Mouse (Mus musculus): Measurements from ENCODE around the gene Zfp511.

GRCm38 (mm10) chr7:140036281-140037170, at the start of gene Zfp511, which contains the start of gene Tubgcp2:
- TF ChIP-seq GATA1 (IDR thresholded peaks at IDR 0.05; ENCODE audit: low read length) = no peak
- TF ChIP-seq TAL1 (IDR thresholded peaks at IDR 0.05; ENCODE audit: low read length) = no peak

Data from erythroblast, embryonic 14.5 days (primary cell).